Mouse (Mus musculus): ENCODE data around the gene Bicral. TPM values are rescaled to one million over a fixed set of nuclear protein-coding genes. Genes with fewer than 3 reads are reported as not detected.

Gene Bicral
- polyA plus RNA-seq, 1 experiment from 2014 or later: 10.8 TPM

GRCm38 (mm10) chr17:46750580-46750979, 107.7 kb downstream of the Bicral start:
- H3K4me3 ChIP-seq (ENCODE audit: low read depth, low read length): 0 out of 2 replicates have a peak overlapping the region, but pooled peaks have one; percentile 73
- H3K36me3 ChIP-seq (ENCODE audit: control insufficient read depth, insufficient read depth, low read length): no peaks in the 10 kb centered on the region
- peaks cover 7% of the 10 kb centered on the region for H3K4me1 ChIP-seq (ENCODE audit: control insufficient read depth, insufficient read depth, low read length)
- H3K9ac ChIP-seq (replicated peaks; ENCODE audit: low read depth, low read length): peak overlapping the region; percentile 69
- no peaks in the 10 kb centered on the region for H3K27me3 ChIP-seq (ENCODE audit: control insufficient read depth, insufficient read depth, low read length)
- peak overlapping the region; percentile 78 for H3K4me2 ChIP-seq (ENCODE audit: low read depth, low read length)
- H3K9me3 ChIP-seq (ENCODE audit: control insufficient read depth, low read length): no peaks in the 10 kb centered on the region
- no peak overlapping the region for H3K27ac ChIP-seq (ENCODE audit: low read depth, low read length)
- WGBS: 78% methylated on average over 4 of the region's 4 CpGs
- ATAC-seq (ENCODE audit: low read depth): no peak

DNA sequence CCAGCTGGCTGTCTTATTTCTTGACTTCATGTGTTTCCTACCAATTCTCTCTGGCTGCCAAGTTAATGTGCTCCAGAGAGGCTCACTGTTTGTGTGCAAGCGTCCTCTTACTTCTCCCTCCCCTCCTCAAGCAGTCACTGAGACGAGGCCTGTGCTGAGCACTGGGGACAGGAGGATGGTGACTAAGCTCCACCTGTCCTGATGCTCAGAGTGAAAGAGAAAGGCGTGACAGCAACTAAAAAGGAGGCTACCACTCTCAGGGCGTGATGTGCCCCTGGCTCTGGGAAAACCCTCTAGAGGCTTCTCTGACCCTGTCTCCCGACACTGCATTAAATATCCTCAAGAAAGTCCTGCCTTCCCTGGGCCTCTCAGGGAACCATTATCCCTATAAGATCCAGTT, 109.0 kb downstream of the Bicral start:
- Histone ChIP-seq H3K27ac (ENCODE audit: low read depth, low read length) (no peak overlapping the region), H3K9ac (replicated peaks; ENCODE audit: low read depth, low read length) (no peak overlapping the region), H3K4me1 (ENCODE audit: control insufficient read depth, insufficient read depth, low read length) (peaks cover 7% of the 10 kb centered on the region), H3K4me3 (ENCODE audit: low read depth, low read length) (no peak overlapping the region), H3K27me3 (ENCODE audit: control insufficient read depth, insufficient read depth, low read length) (no peaks in the 10 kb centered on the region), H3K9me3 (ENCODE audit: control insufficient read depth, low read length) (no peaks in the 10 kb centered on the region), H3K36me3 (ENCODE audit: control insufficient read depth, insufficient read depth, low read length) (0 out of 2 replicates have a peak, but pooled peaks cover 4% of the 10 kb centered on the region), H3K4me2 (ENCODE audit: low read depth, low read length) (no peak overlapping the region)
- WGBS: 91% methylated on average over 5 of the region's 5 CpGs
- ATAC-seq (ENCODE audit: low read depth): no peak

Other genes with a start within 250 kb of the Bicral start
- 7.9 and 23.7 TPM in 2 replicates for gene Ptk7, start 229.0 kb downstream of the Bicral start, polyA plus RNA-seq (2014; fragmentation: Nextera tagmentation; extraction: Ambion mirVana)
- gene Klc4, start 212.5 kb downstream of the Bicral start, polyA plus RNA-seq (2014; fragmentation: Nextera tagmentation; extraction: Ambion mirVana): 27.7 and 32.1 TPM in 2 replicates
- 59.9 and 64.4 TPM in 2 replicates for gene Mrpl2, start 212.3 kb downstream of the Bicral start, polyA plus RNA-seq (2014; fragmentation: Nextera tagmentation; extraction: Ambion mirVana)
- 30.1 and 33.8 TPM in 2 replicates for gene Cul7, start 208.1 kb downstream of the Bicral start, polyA plus RNA-seq (2014; fragmentation: Nextera tagmentation; extraction: Ambion mirVana)
- 44.7 and 49.6 TPM in 2 replicates for gene Rrp36, start 184.1 kb downstream of the Bicral start, polyA plus RNA-seq (2014; fragmentation: Nextera tagmentation; extraction: Ambion mirVana)
- gene Mea1, start 179.7 kb downstream of the Bicral start, polyA plus RNA-seq (2014; fragmentation: Nextera tagmentation; extraction: Ambion mirVana): 263 and 301 TPM in 2 replicates
- 151 and 161 TPM in 2 replicates for gene Klhdc3, start 177.6 kb downstream of the Bicral start, polyA plus RNA-seq (2014; fragmentation: Nextera tagmentation; extraction: Ambion mirVana)
- gene Ppp2r5d, start 153.4 kb downstream of the Bicral start, polyA plus RNA-seq (2014; fragmentation: Nextera tagmentation; extraction: Ambion mirVana): 69.9 and 83.9 TPM in 2 replicates
- 18.2 and 22.1 TPM in 2 replicates for gene Pex6, start 147.0 kb downstream of the Bicral start, polyA plus RNA-seq (2014; fragmentation: Nextera tagmentation; extraction: Ambion mirVana)
- 2.1 TPM in 2 replicates for gene Gnmt, start 129.3 kb downstream of the Bicral start, polyA plus RNA-seq (2014; fragmentation: Nextera tagmentation; extraction: Ambion mirVana)
- gene Cnpy3, start 106.3 kb downstream of the Bicral start, polyA plus RNA-seq (2014; fragmentation: Nextera tagmentation; extraction: Ambion mirVana): 62.5 and 65.8 TPM in 2 replicates
- 0.32 TPM in 1 of 2 replicates, not detected in the other for gene Ptcra, start 94.8 kb downstream of the Bicral start, polyA plus RNA-seq (2014; fragmentation: Nextera tagmentation; extraction: Ambion mirVana)
- gene 2310039H08Rik, start 85.8 kb downstream of the Bicral start, polyA plus RNA-seq (2014; fragmentation: Nextera tagmentation; extraction: Ambion mirVana): 58.3 and 60.4 TPM in 2 replicates
- gene Rpl7l1, start 75.8 kb downstream of the Bicral start, polyA plus RNA-seq (2014; fragmentation: Nextera tagmentation; extraction: Ambion mirVana): 69.9 and 82.1 TPM in 2 replicates
- gene Tbcc, start 32.2 kb upstream of the Bicral start, polyA plus RNA-seq (2014; fragmentation: Nextera tagmentation; extraction: Ambion mirVana): 62.1 and 65.4 TPM in 2 replicates
- gene Prph2, start 52.0 kb upstream of the Bicral start, polyA plus RNA-seq (2014; fragmentation: Nextera tagmentation; extraction: Ambion mirVana): not detected in 2 replicates
- 23.0 and 25.1 TPM in 2 replicates for gene Ubr2, start 152.1 kb upstream of the Bicral start, polyA plus RNA-seq (2014; fragmentation: Nextera tagmentation; extraction: Ambion mirVana)